Mouse (Mus musculus): Measurements from ENCODE around the gene 2310034G01Rik.

The 2310034G01Rik gene

GRCm38 (mm10) chr19:46316846-46317545, 33.1 kb downstream of the 2310034G01Rik start:
- intact Hi-C loops (cut with DNase I), result no loop called here

- intact Hi-C loops (cut with DNase I), result no loop called here
These were observed 34.1 kb downstream of the 2310034G01Rik start for GRCm38 (mm10) chr19:46315752-46316610.

GRCm38 (mm10) chr19:46314872-46315742, 35.0 kb downstream of the 2310034G01Rik start:
- intact Hi-C loops (cut with DNase I), result no loop called here

GRCm38 (mm10) chr19:46314151-46314601, 35.9 kb downstream of the 2310034G01Rik start:
- intact Hi-C loops (cut with DNase I), result no loop called here

GRCm38 (mm10) chr19:46313591-46313990, 36.5 kb downstream of the 2310034G01Rik start:
- intact Hi-C loops (cut with DNase I), result no loop called here

GRCm38 (mm10) chr19:46313116-46313515, 37.0 kb downstream of the 2310034G01Rik start:
- intact Hi-C loops (cut with DNase I), result no loop called here

GRCm38 (mm10) chr19:46312566-46312965, 37.5 kb downstream of the 2310034G01Rik start:
- intact Hi-C loops (cut with DNase I), result no loop called here

- intact Hi-C loops (cut with DNase I), result no loop called here
These were observed 38.8 kb downstream of the 2310034G01Rik start for GRCm38 (mm10) chr19:46311341-46311740.

- intact Hi-C loops (cut with DNase I), result no loop called here
These were observed 39.7 kb downstream of the 2310034G01Rik start for GRCm38 (mm10) chr19:46310312-46310865.

- intact Hi-C loops (cut with DNase I), result loop anchor here (5.0 kb wide), 1 partner anchor 172 kb away; no protein-coding TSS in a partner anchor
These were observed 40.3 kb downstream of the 2310034G01Rik start for GRCm38 (mm10) chr19:46309651-46310305.

GRCm38 (mm10) chr19:46308706-46309435, 41.2 kb downstream of the 2310034G01Rik start:
- intact Hi-C loops (cut with DNase I), result loop anchor here (5.0 kb wide), 1 partner anchor 172 kb away; no protein-coding TSS in a partner anchor

GRCm38 (mm10) chr19:46308303-46308702, 41.8 kb downstream of the 2310034G01Rik start:
- intact Hi-C loops (cut with DNase I), result loop anchor here (5.0 kb wide), 1 partner anchor 171 kb away; no protein-coding TSS in a partner anchor

GRCm38 (mm10) chr19:46307781-46308180, 42.3 kb downstream of the 2310034G01Rik start:
- intact Hi-C loops (cut with DNase I), result loop anchor here (5.0 kb wide), 1 partner anchor 170 kb away; no protein-coding TSS in a partner anchor

- intact Hi-C loops (cut with DNase I), result loop anchor here (5.0 kb wide), 1 partner anchor 170 kb away; no protein-coding TSS in a partner anchor
These were observed 43.3 kb downstream of the 2310034G01Rik start for GRCm38 (mm10) chr19:46306751-46307289.

- intact Hi-C loops (cut with DNase I), result loop anchor here (5.0 kb wide), 1 partner anchor 169 kb away; no protein-coding TSS in a partner anchor
These were observed 43.9 kb downstream of the 2310034G01Rik start for GRCm38 (mm10) chr19:46306268-46306610.

GRCm38 (mm10) chr19:46305432-46306267, 44.5 kb downstream of the 2310034G01Rik start:
- intact Hi-C loops (cut with DNase I), result loop anchor here (5.0 kb wide), 1 partner anchor 168 kb away; no protein-coding TSS in a partner anchor

- intact Hi-C loops (cut with DNase I), result loop anchor here (1.0 to 5.0 kb wide), 3 partner anchors 25 to 168 kb away; no protein-coding TSS in a partner anchor
These were observed 45.2 kb downstream of the 2310034G01Rik start for GRCm38 (mm10) chr19:46304908-46305333.

Measured in adrenal gland (tissue).